ENCODE assay signal across 9 mouse cellular contexts in genomic region chr6:34599171-34599570, GRCm38 (mm10). TPM values are rescaled to one million over a fixed set of nuclear protein-coding genes. Genes with fewer than 3 reads are reported as not detected.
A peak's percentile ranks its signal among the peaks of the same experiment; 100 is the strongest.
DNase-seq lines count a peak whose midpoint lies in the region; ATAC-seq and TF ChIP-seq lines count a peak whose summit lies in the region.
"Had no signal": no experiment of that assay in that cellular context is flagged by ENCODE, and none has a peak within 500 bp of the region (broad histone marks: within the 10 kb centered on the region; RNA-seq: fewer than 3 reads in every experiment).

No protein-coding gene starts in this region.

- H3K9me3 ChIP-seq in forebrain, embryonic 10.5 days, result no peaks in the 10 kb centered on the region
- no peaks in the 10 kb centered on the region for H3K9me3 ChIP-seq in forebrain, embryonic 13.5 days (replicated peaks)
- H3K9me3 ChIP-seq in intestine, embryonic 15.5 days, result no peaks in the 10 kb centered on the region
- no peaks in the 10 kb centered on the region for H3K9me3 ChIP-seq in neural tube, embryonic 12.5 days

- H3K27ac ChIP-seq in forebrain, embryonic 10.5 days, result peak overlapping the region; percentile 82; the same call in 1 of the 2 replicates
- no peak overlapping the region for H3K27ac ChIP-seq in forebrain, embryonic 13.5 days
- H3K27ac ChIP-seq in intestine, embryonic 15.5 days, result peak overlapping the region; percentile 56
- H3K27ac ChIP-seq in neural tube, embryonic 12.5 days, result no peak overlapping the region

- peaks cover 54% of the 10 kb centered on the region for H3K4me1 ChIP-seq in forebrain, embryonic 10.5 days
- H3K4me1 ChIP-seq in forebrain, embryonic 13.5 days, result peaks cover 24% of the 10 kb centered on the region
- peaks cover 11% of the 10 kb centered on the region for H3K4me1 ChIP-seq in lung, adult 2 months (ENCODE audit: control insufficient read depth, insufficient read depth, low read length)
- H3K4me1 ChIP-seq in intestine, embryonic 15.5 days (replicated peaks), result peaks cover 18% of the 10 kb centered on the region; the same call in 1 of the 2 replicates
- peaks cover 6% of the 10 kb centered on the region for H3K4me1 ChIP-seq in neural tube, embryonic 12.5 days

- ATAC-seq in forebrain, embryonic 13.5 days, result no peak
- ATAC-seq in intestine, embryonic 15.5 days, result no peak
- ATAC-seq in neural tube, embryonic 12.5 days (ENCODE audit: low FRiP score, low read depth), result no peak

- H3K36me3 ChIP-seq in forebrain, embryonic 10.5 days (replicated peaks), result no peaks in the 10 kb centered on the region
- H3K36me3 ChIP-seq in forebrain, embryonic 13.5 days (ENCODE audit: poor library complexity, severe bottlenecking), result no peaks in the 10 kb centered on the region
- H3K36me3 ChIP-seq in intestine, embryonic 15.5 days, result no peaks in the 10 kb centered on the region
- H3K36me3 ChIP-seq in neural tube, embryonic 12.5 days, result no peaks in the 10 kb centered on the region

- no peaks in the 10 kb centered on the region for H3K27me3 ChIP-seq in forebrain, embryonic 10.5 days (ENCODE audit: poor library complexity, severe bottlenecking)
- H3K27me3 ChIP-seq in forebrain, embryonic 13.5 days, result no peaks in the 10 kb centered on the region
- H3K27me3 ChIP-seq in intestine, embryonic 15.5 days (replicated peaks), result no peaks in the 10 kb centered on the region
- no peaks in the 10 kb centered on the region for H3K27me3 ChIP-seq in neural tube, embryonic 12.5 days (replicated peaks)

- DNase-seq in forebrain, embryonic 10.5 days (ENCODE audit: extremely low spot score, low spot score), result no peak
- no peak for DNase-seq in lung, adult 2 months
- DNase-seq in lung, postnatal 4 days, result no peak
- DNase-seq in cerebellum, adult 11 months, result no peak
- DNase-seq in thymus, postnatal 25 days, result no peak
- DNase-seq: cerebellum, adult 9-11 months had no signal

- no peak for TF ChIP-seq POLR2A in lung, adult 2 months (IDR thresholded peaks at IDR 0.05; ENCODE audit: borderline replicate concordance, extremely low read depth, low read depth, low read length)

- no peak for TF ChIP-seq CTCF in lung, adult 2 months (IDR thresholded peaks at IDR 0.05; ENCODE audit: insufficient read depth, low read length)

- H3K4me2 ChIP-seq in forebrain, embryonic 13.5 days, result no peak overlapping the region
- peak overlapping the region; percentile 52 for H3K4me2 ChIP-seq in intestine, embryonic 15.5 days (replicated peaks)
- peak overlapping the region; percentile 47; the same call in 1 of the 2 replicates for H3K4me2 ChIP-seq in neural tube, embryonic 12.5 days (replicated peaks)

- H3K4me3 ChIP-seq in forebrain, embryonic 10.5 days, result peak overlapping the region; percentile 44
- no peak overlapping the region for H3K4me3 ChIP-seq in forebrain, embryonic 13.5 days
- H3K4me3 ChIP-seq in lung, adult 2 months (replicated peaks; ENCODE audit: extremely low read depth, low read depth, low read length), result peak overlapping the region; percentile 68
- peak overlapping the region; percentile 42 for H3K4me3 ChIP-seq in intestine, embryonic 15.5 days (replicated peaks)
- no peak overlapping the region for H3K4me3 ChIP-seq in neural tube, embryonic 12.5 days

- 70% methylated on average over 9 of the region's 9 CpGs for WGBS in forebrain, embryonic 10.5 days
- WGBS in forebrain, embryonic 13.5 days, result 65% methylated on average over 9 of the region's 9 CpGs
- WGBS in lung, adult 2 months, result 16% methylated on average over 9 of the region's 9 CpGs
- WGBS in intestine, embryonic 15.5 days, result 29% methylated on average over 9 of the region's 9 CpGs
- WGBS in neural tube, embryonic 12.5 days, result 69% methylated on average over 9 of the region's 9 CpGs

- H3K9ac ChIP-seq in forebrain, embryonic 13.5 days, result no peak overlapping the region
- H3K9ac ChIP-seq in intestine, embryonic 15.5 days, result peak overlapping the region; percentile 46
- H3K9ac ChIP-seq in neural tube, embryonic 12.5 days, result no peak overlapping the region

RNA-seq across cellular contexts. Expression of gene Cald1, which starts 0.9 kb away (rescaled TPM):
- 135 and 143 TPM in 2 replicates for polyA plus RNA-seq in forebrain, embryonic 10.5 days (2016; fragmentation: Nextera tagmentation; extraction: Ambion mirVana)
- polyA plus RNA-seq in forebrain, embryonic 13.5 days (2015; fragmentation: Nextera tagmentation; extraction: Ambion mirVana), result 73.1 and 79.4 TPM in 2 replicates
- polyA plus RNA-seq in lung, adult 2 months (2012; rRNA removed), result 24.4 and 37.4 TPM in 2 replicates
- polyA plus RNA-seq in intestine, embryonic 15.5 days (2015; fragmentation: Nextera tagmentation; extraction: Ambion mirVana), result 338 and 366 TPM in 2 replicates
- polyA plus RNA-seq in neural tube, embryonic 12.5 days (2016; fragmentation: Nextera tagmentation; extraction: Ambion mirVana), result 90.0 and 112 TPM in 2 replicates

Comparison
In these comparisons a context has a peak if more than half of its experiments do, and no peak if none do; other contexts are left out.
1. H3K27ac ChIP-seq: peak in forebrain, embryonic 10.5 days (single experiment) and intestine, embryonic 15.5 days (single experiment); none in forebrain, embryonic 13.5 days (single experiment) and neural tube, embryonic 12.5 days (single experiment).
2. H3K4me3 ChIP-seq: peak in forebrain, embryonic 10.5 days (single experiment), lung, adult 2 months (single experiment) and intestine, embryonic 15.5 days (single experiment); none in forebrain, embryonic 13.5 days (single experiment) and neural tube, embryonic 12.5 days (single experiment).